Mouse (Mus musculus) lung, embryonic 14.5 days (tissue): ENCODE data around the gene Inpp4b. TPM values are rescaled to one million over a fixed set of nuclear protein-coding genes. Genes with fewer than 3 reads are reported as not detected.
A peak's percentile ranks its signal among the peaks of the same experiment; 100 is the strongest.

ENCODE experiments used
- ATAC-seq: fragments of 200-750 bp; cut with Nextera tagmentation; 2 replicates; pipeline ENCODE4 v1.8.0; 2017; ENCODE audit warnings: mild to moderate bottlenecking, moderate TSS enrichment, moderate library complexity; ENCODE audit not compliant: insufficient read depth
- DNase-seq: peaks from one replicate; pipeline ENCODE4 v3.0.0-alpha.2; 2015
- H3K27ac ChIP-seq: fragments of 300-500 bp; sonication (generic); 2 replicates; pipeline ENCODE4 v1.5.1; 2014; ENCODE audit warnings: low read depth, mild to moderate bottlenecking, moderate library complexity
- H3K27me3 ChIP-seq: fragments of 300-500 bp; sonication (generic); 2 replicates; pipeline ENCODE4 v1.6.1; 2014; ENCODE audit warnings: low read length, control low read depth; ENCODE audit not compliant: insufficient read depth
- H3K36me3 ChIP-seq: fragments of 300-500 bp; sonication (generic); 2 replicates; pipeline ENCODE4 v1.6.1; 2014; ENCODE audit warnings: control low read depth; ENCODE audit not compliant: insufficient read depth
- H3K4me1 ChIP-seq: fragments of 300-500 bp; sonication (generic); 2 replicates; pipeline ENCODE4 v1.6.1; 2014; ENCODE audit warnings: antibody characterized with exemption, control low read depth; ENCODE audit not compliant: insufficient read depth
- H3K4me2 ChIP-seq: fragments of 300-500 bp; sonication (generic); 2 replicates; pipeline ENCODE4 v1.6.1; 2014; ENCODE audit warnings: mild to moderate bottlenecking
- H3K4me3 ChIP-seq: fragments of 300-500 bp; sonication (generic); 2 replicates; pipeline ENCODE4 v1.5.1; 2014; ENCODE audit warnings: low read depth, low read length
- H3K9ac ChIP-seq: fragments of 300-500 bp; sonication (generic); 2 replicates; pipeline ENCODE4 v1.6.1; 2014
- H3K9me3 ChIP-seq: fragments of 300-500 bp; sonication (generic); 2 replicates; pipeline ENCODE4 v1.6.1; 2016; ENCODE audit warnings: low read depth, low read length, control low read depth
- CTCF ChIP-seq: IDR thresholded peaks from 2 replicates; pipeline ENCODE4 v1.5.1; 2016; ENCODE audit warnings: antibody characterized with exemption, low read depth
- WGBS: fragments of 180-500 bp; shearing (Covaris S2); extraction: QIAGEN DNeasy Blood & Tissue Kit; methylation state at CpG from one replicate; pipeline ENCODE4 v1.1.7; 2014; 5-methylcytosine and 5-hydroxymethylcytosine counted together
- polyA plus RNA-seq: library from polyadenylated mRNA; unstranded; fragments of >200 nt; fragmentation: Nextera tagmentation; extraction: Ambion mirVana; gene quantifications from 2 replicates; pipeline ENCODE4 v1.2.1, GENCODE M21; 2014

The Inpp4b gene
- polyA plus RNA-seq, 1 experiment from 2014 or later: 7.4 TPM

- no peak for TF ChIP-seq CTCF
- no peak overlapping the region for H3K4me3 ChIP-seq
- H3K36me3 ChIP-seq: no peaks in the 10 kb centered on the region
- no peak overlapping the region for H3K9ac ChIP-seq
- no peaks in the 10 kb centered on the region for H3K9me3 ChIP-seq
- no peaks in the 10 kb centered on the region for H3K27me3 ChIP-seq
- H3K27ac ChIP-seq: no peak overlapping the region
- no peak for DNase-seq
- no peak overlapping the region for H3K4me2 ChIP-seq
- H3K4me1 ChIP-seq: no peaks in the 10 kb centered on the region
- ATAC-seq: no peak
These were observed 489.1 kb downstream of the Inpp4b start for GRCm38 (mm10) chr8:81831430-81831829.

- H3K27ac ChIP-seq: no peak overlapping the region
- TF ChIP-seq CTCF: no peak
- H3K36me3 ChIP-seq: no peaks in the 10 kb centered on the region
These were observed 491.5 kb downstream of the Inpp4b start for GRCm38 (mm10) chr8:81833852-81834251.

GRCm38 (mm10) chr8:81840512-81840911 lies 498.2 kb downstream of the Inpp4b start:
- no peaks in the 10 kb centered on the region for H3K9me3 ChIP-seq
- no peaks in the 10 kb centered on the region for H3K27me3 ChIP-seq
- no peak overlapping the region for H3K27ac ChIP-seq
- H3K4me1 ChIP-seq: no peaks in the 10 kb centered on the region
- no peak overlapping the region for H3K4me2 ChIP-seq
- H3K36me3 ChIP-seq: no peaks in the 10 kb centered on the region
- no peak for DNase-seq
- no peak overlapping the region for H3K4me3 ChIP-seq
- ATAC-seq: no peak
- TF ChIP-seq CTCF: no peak
- H3K9ac ChIP-seq: no peak overlapping the region

More at GRCm38 (mm10) chr8:81833852-81834251, 491.5 kb downstream of the Inpp4b start:
- no peak overlapping the region for H3K4me2 ChIP-seq
- no peaks in the 10 kb centered on the region for H3K4me1 ChIP-seq
- no peak for ATAC-seq
- H3K9me3 ChIP-seq: no peaks in the 10 kb centered on the region
- DNase-seq: no peak
- no peak overlapping the region for H3K9ac ChIP-seq
- H3K27me3 ChIP-seq: no peaks in the 10 kb centered on the region
- H3K4me3 ChIP-seq: no peak overlapping the region

GRCm38 (mm10) chr8:81844104-81844982 lies 502.0 kb downstream of the Inpp4b start:
- Histone ChIP-seq H3K36me3 (no peaks in the 10 kb centered on the region), H3K9ac (no peak overlapping the region), H3K27me3 (no peaks in the 10 kb centered on the region), H3K4me1 (no peaks in the 10 kb centered on the region), H3K4me2 (no peak overlapping the region), H3K4me3 (no peak overlapping the region), H3K27ac (no peak overlapping the region), H3K9me3 (no peaks in the 10 kb centered on the region)
- WGBS: 66% methylated on average over 10 of the region's 10 CpGs
- TF ChIP-seq CTCF: no peak
- no peak for DNase-seq
- ATAC-seq: no peak

GRCm38 (mm10) chr8:81847929-81848328 lies 505.6 kb downstream of the Inpp4b start:
- no peak overlapping the region for H3K27ac ChIP-seq
- H3K4me2 ChIP-seq: no peak overlapping the region
- no peaks in the 10 kb centered on the region for H3K4me1 ChIP-seq
- DNase-seq (no peak), ATAC-seq (no peak)
- WGBS: 88% methylated on average over 2 of the region's 2 CpGs
- no peak overlapping the region for H3K4me3 ChIP-seq
- H3K36me3 ChIP-seq: no peaks in the 10 kb centered on the region
- H3K9me3 ChIP-seq: no peaks in the 10 kb centered on the region
- no peaks in the 10 kb centered on the region for H3K27me3 ChIP-seq
- no peak for TF ChIP-seq CTCF
- H3K9ac ChIP-seq: no peak overlapping the region

GRCm38 (mm10) chr8:81849976-81850375 lies 507.6 kb downstream of the Inpp4b start:
- H3K4me2 ChIP-seq: no peak overlapping the region
- ATAC-seq (no peak), DNase-seq (peak; percentile 3)
- no peaks in the 10 kb centered on the region for H3K36me3 ChIP-seq
- WGBS: 36% methylated on average over 1 of the region's 1 CpGs
- no peak overlapping the region for H3K27ac ChIP-seq
- no peak for TF ChIP-seq CTCF
- H3K4me3 ChIP-seq: no peak overlapping the region
- no peaks in the 10 kb centered on the region for H3K9me3 ChIP-seq
- H3K27me3 ChIP-seq: no peaks in the 10 kb centered on the region
- no peaks in the 10 kb centered on the region for H3K4me1 ChIP-seq
- no peak overlapping the region for H3K9ac ChIP-seq

- Histone ChIP-seq H3K27ac (no peak overlapping the region), H3K27me3 (no peaks in the 10 kb centered on the region), H3K4me3 (no peak overlapping the region), H3K9ac (no peak overlapping the region), H3K9me3 (no peaks in the 10 kb centered on the region), H3K4me2 (no peak overlapping the region), H3K36me3 (no peaks in the 10 kb centered on the region), H3K4me1 (no peaks in the 10 kb centered on the region)
- TF ChIP-seq CTCF: no peak
- ATAC-seq (no peak), DNase-seq (no peak)
- WGBS: 61% methylated on average over 4 of the region's 4 CpGs
These were observed 510.8 kb downstream of the Inpp4b start for GRCm38 (mm10) chr8:81853184-81853583.
